Mouse (Mus musculus) spleen, adult 12 weeks (tissue): Measurements from ENCODE around the gene Wbp1.

ENCODE experiments used
- DNase-seq: peaks from one replicate; pipeline ENCODE4 v3.0.0; 2022; ENCODE audit warnings: low spot score

Gene Wbp1

GRCm38 (mm10) chr6:83140044-83140443 lies 18.7 kb upstream of the Wbp1 start:
- DNase-seq: no peak

GRCm38 (mm10) chr6:83138056-83138455 lies 16.7 kb upstream of the Wbp1 start:
- no peak for DNase-seq

- DNase-seq: no peak
Observed at GRCm38 (mm10) chr6:83137576-83137950, 16.2 kb upstream of the Wbp1 start.

GRCm38 (mm10) chr6:83136881-83137575 lies 15.7 kb upstream of the Wbp1 start:
- no peak for DNase-seq

- no peak for DNase-seq
Observed at GRCm38 (mm10) chr6:83136291-83136880, 15.0 kb upstream of the Wbp1 start.

GRCm38 (mm10) chr6:83135571-83136161 lies 14.3 kb upstream of the Wbp1 start:
- DNase-seq: no peak

GRCm38 (mm10) chr6:83134951-83135513 lies 13.7 kb upstream of the Wbp1 start, which contains the start of gene Rtkn:
Rtkn (plus strand) TSS chr6:83135463.
- DNase-seq: no peak

- no peak for DNase-seq
Observed at GRCm38 (mm10) chr6:83134226-83134625, 12.9 kb upstream of the Wbp1 start.

GRCm38 (mm10) chr6:83132176-83132919 lies 11.0 kb upstream of the Wbp1 start:
- no peak for DNase-seq

GRCm38 (mm10) chr6:83131469-83132034 lies 10.2 kb upstream of the Wbp1 start:
- no peak for DNase-seq

- no peak for DNase-seq
Observed at GRCm38 (mm10) chr6:83127419-83127818, 6.1 kb upstream of the Wbp1 start.

- DNase-seq: no peak
Observed at GRCm38 (mm10) chr6:83125331-83125730, 4.0 kb upstream of the Wbp1 start, which contains the start of gene Ino80b. Ino80b (minus strand) TSS chr6:83125431.

- DNase-seq: peak; percentile 83
Observed at GRCm38 (mm10) chr6:83124851-83125312, 3.5 kb upstream of the Wbp1 start.

GRCm38 (mm10) chr6:83122961-83123360 lies 1.6 kb upstream of the Wbp1 start:
- DNase-seq: no peak

- no peak for DNase-seq
Observed at GRCm38 (mm10) chr6:83121863-83122710, 728 bp upstream of the Wbp1 start.

- no peak for DNase-seq
Observed at GRCm38 (mm10) chr6:83119734-83120051, 1.7 kb downstream of the Wbp1 start.

- DNase-seq: no peak
Observed at GRCm38 (mm10) chr6:83118825-83119733, 2.3 kb downstream of the Wbp1 start.

GRCm38 (mm10) chr6:83118369-83118768 lies 3.0 kb downstream of the Wbp1 start:
- DNase-seq: no peak

- no peak for DNase-seq
Observed at GRCm38 (mm10) chr6:83117616-83118015, 3.7 kb downstream of the Wbp1 start.

GRCm38 (mm10) chr6:83117165-83117438 lies 4.3 kb downstream of the Wbp1 start:
- DNase-seq: no peak
